ENCODE assay signal across 12 mouse cellular contexts in the genomic region with DNA sequence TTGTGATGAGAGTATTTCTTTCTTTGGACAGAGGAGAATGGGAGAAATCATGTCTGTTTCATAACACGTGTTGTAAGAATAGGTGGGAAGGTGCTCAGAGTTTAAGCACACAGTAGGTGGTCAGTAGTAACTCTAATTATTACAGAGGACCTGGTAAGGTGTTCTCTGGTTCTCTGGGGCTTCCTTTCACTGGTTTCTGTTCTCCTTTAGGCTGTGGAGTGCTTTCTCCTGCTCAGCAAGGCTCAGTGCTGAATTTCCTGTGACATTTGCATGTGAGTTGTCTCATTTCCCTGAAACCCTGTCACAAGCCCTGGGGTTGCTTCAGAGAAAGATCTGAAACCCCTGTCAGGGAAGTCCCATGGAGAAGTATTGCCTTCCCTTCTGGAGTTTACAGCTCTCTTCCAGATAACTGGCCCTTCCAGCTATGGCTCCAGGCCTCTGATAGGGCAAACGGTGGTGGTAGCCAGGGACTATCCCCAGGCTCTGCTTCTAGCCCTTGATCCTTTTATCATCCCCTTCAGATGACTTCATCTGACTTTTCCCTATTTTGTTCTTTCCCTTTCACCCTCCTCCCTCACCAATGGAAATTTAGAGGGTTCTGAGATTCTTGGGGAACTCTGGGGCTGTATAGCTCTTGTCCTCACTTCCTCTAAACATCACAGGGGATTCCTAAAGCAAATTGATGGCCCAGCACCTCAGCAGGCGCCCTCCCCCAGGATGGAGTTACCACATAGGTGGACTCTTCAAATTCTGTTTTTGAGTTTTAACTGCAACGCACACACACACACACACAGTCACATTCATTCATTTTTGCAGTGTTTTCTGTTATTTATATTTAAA.
DNase-seq lines count a peak whose midpoint lies in the region; ATAC-seq lines count a peak whose summit lies in the region.
"Had no signal": no experiment of that assay in that cellular context is flagged by ENCODE, and none has a peak within 500 bp of the region (broad histone marks: within the 10 kb centered on the region; RNA-seq: fewer than 3 reads in every experiment).

No protein-coding gene starts in this region.

- 59% methylated on average over 4 of the region's 4 CpGs for WGBS in heart, embryonic 11.5 days (ENCODE audit: insufficient replicate concordance)

- H3K4me3 ChIP-seq in heart, embryonic 11.5 days (ENCODE audit: low read depth, low read length), result no peak overlapping the region
- H3K4me3 ChIP-seq: neural tube, embryonic 15.5 days had no signal

- 0 out of 2 replicates have a peak overlapping the region, but pooled peaks have one; percentile 3 for H3K27ac ChIP-seq in heart, embryonic 11.5 days (ENCODE audit: low read depth, low read length)
- H3K27ac ChIP-seq: neural tube, embryonic 15.5 days had no signal

- intact Hi-C loops in heart, postnatal 14 days (cut with DNase I), result loop anchor here (5.0 kb wide), 1 partner anchor 201 kb away; a partner anchor contains a TSS

- H3K4me2 ChIP-seq in heart, embryonic 11.5 days, result no peak overlapping the region
- H3K4me2 ChIP-seq: neural tube, embryonic 15.5 days had no signal

- H3K27me3 ChIP-seq in heart, embryonic 11.5 days (ENCODE audit: control insufficient read depth, insufficient read depth, low read length), result no peaks in the 10 kb centered on the region
- H3K27me3 ChIP-seq: neural tube, embryonic 15.5 days had no signal

- no peak for ATAC-seq in heart, embryonic 11.5 days (replicated peaks; ENCODE audit: insufficient number of reproducible peaks, low FRiP score, low TSS enrichment)

- H3K36me3 ChIP-seq in heart, embryonic 11.5 days (ENCODE audit: control insufficient read depth, insufficient read depth, low read length), result no peaks in the 10 kb centered on the region
- H3K36me3 ChIP-seq: neural tube, embryonic 15.5 days had no signal

- no peaks in the 10 kb centered on the region for H3K4me1 ChIP-seq in heart, embryonic 11.5 days (ENCODE audit: control insufficient read depth, insufficient read depth, low read length)
- H3K4me1 ChIP-seq: neural tube, embryonic 15.5 days had no signal

- no peaks in the 10 kb centered on the region for H3K9me3 ChIP-seq in heart, embryonic 11.5 days (replicated peaks; ENCODE audit: control insufficient read depth, low read length)
- H3K9me3 ChIP-seq: neural tube, embryonic 15.5 days had no signal

- no peak overlapping the region for H3K9ac ChIP-seq in heart, embryonic 11.5 days (ENCODE audit: low read depth, low read length)
- H3K9ac ChIP-seq: neural tube, embryonic 15.5 days had no signal

- peak; percentile 37 to 64 for DNase-seq in heart, adult 9 months (ENCODE audit: low spot score in 2 of 2)
- DNase-seq in heart, postnatal 14 days, result no peak
- DNase-seq in CD4-positive helper T cell, adult 2 months (ENCODE audit: low read depth, low spot score), result peak; percentile 18
- peak; percentile 23 for DNase-seq in skeletal muscle tissue, adult 2 months (ENCODE audit: low read depth, low spot score)
- no peak for DNase-seq in right cerebral cortex, postnatal 14 days
- DNase-seq in kidney, adult 9 months, result no peak
- no peak for DNase-seq in cerebellum, adult 9-11 months
- DNase-seq: cerebellum, adult 8-10 months; gastrocnemius, postnatal 36 days; kidney, adult 18-20 months had no signal

Comparison
In these comparisons a context has a peak if more than half of its experiments do, and no peak if none do; other contexts are left out.
1. DNase-seq: peak in heart, adult 9 months (2 of 2), CD4-positive helper T cell, adult 2 months (single experiment) and skeletal muscle tissue, adult 2 months (single experiment); none in heart, postnatal 14 days (0 of 2), right cerebral cortex, postnatal 14 days (single experiment), kidney, adult 9 months (single experiment) and cerebellum, adult 9-11 months (single experiment).